Mouse (Mus musculus) urinary bladder, postnatal 36 days (tissue): ENCODE data around the gene Dido1.
"Not testable (repeated sequence)": the region's sequence is repeated elsewhere in the genome, so short reads cannot be mapped to it uniquely, and the experiment has no call there.

Experiments used
- DNase-seq, 2 experiments: peaks; one replicate each; pipeline ENCODE4 v3.0.0; 2022; ENCODE audit warnings: low spot score in 2 of 2, mixed read lengths in 1 of 2

The Dido1 gene

DNA sequence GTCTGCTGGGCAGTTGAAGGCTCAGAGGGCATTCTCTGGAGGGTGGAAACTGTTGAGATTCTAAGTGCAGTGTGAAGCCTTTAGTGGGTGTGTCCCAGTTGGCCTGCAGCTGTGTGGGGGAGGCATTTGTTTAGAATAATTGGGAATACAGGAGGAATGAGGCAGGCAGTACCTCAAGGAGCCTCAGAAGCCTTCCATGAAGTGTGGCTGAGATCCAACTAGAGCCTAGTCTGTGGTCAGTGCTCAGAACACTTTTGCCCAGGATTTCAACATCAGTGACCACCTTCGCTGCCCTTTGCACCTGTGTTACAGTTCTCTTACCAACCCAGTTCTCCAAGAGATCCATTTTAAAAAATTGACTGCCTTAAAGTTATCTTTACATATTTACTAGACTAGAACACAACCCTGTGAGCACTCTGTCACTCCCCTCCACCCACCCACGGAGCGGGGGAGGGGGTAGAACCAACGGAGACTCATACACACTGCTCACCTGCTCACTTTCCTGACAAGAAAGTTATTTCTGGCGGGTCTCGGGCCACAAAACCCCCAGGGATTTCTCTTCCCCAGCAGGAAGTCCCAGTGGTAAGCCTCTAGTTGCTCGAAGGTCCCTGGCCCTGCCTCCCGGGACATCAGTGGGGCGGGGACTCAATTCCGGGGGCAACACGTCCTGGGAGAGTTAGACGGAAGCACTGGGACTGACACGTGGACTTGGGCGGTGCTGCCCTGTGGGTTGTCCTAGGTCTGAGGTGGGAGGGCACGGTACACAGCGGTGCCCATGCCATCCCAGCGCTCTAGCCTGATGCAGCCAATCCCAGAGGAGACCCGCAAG, 15.0 kb upstream of the Dido1 start, which contains the start of gene Slc17a9:
Slc17a9 (plus strand) TSS at position 679 of the 829 bp plus-strand sequence.
- DNase-seq = peak; percentile 42 to 62

DNA sequence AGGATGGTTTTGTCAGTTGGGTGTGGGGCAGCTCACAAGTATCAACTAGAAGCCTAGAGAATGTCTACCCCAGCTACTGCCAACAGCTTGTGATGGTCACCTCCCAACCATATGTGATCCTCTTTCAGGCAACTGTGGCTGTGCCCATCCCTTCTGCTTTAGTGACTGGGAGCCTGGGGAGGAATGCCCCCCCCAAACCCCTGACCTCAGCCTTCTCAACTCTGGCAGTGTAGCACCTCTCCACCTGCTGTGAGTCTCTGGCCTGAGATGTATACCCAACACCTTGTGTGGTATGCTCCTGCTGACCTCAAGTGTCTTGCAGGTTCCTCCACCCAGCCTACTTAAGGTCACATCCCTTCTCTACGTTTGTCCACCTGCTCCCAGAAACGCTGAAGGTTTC, 14.1 kb upstream of the Dido1 start:
- DNase-seq = no peak

DNA sequence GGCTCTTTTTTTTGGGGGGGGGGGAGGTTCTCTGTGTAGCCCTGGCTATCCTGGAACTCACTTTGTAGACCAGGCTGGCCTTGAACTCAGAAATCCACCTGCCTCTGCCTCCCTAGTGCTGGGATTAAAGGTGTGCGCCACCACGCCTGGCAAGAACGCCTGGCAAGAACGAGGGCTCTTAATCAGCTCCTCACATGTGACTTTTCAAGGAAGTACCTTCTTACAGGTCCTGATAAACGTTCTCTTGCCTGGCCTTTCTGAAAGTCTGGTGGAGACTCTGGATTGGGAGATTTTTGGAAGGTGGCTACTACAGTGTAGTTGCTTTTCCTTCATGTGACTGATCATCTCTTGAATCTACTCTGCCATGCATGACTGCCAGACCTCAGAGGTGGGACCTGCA, 12.9 kb upstream of the Dido1 start:
- DNase-seq = not testable (repeated sequence)

DNA sequence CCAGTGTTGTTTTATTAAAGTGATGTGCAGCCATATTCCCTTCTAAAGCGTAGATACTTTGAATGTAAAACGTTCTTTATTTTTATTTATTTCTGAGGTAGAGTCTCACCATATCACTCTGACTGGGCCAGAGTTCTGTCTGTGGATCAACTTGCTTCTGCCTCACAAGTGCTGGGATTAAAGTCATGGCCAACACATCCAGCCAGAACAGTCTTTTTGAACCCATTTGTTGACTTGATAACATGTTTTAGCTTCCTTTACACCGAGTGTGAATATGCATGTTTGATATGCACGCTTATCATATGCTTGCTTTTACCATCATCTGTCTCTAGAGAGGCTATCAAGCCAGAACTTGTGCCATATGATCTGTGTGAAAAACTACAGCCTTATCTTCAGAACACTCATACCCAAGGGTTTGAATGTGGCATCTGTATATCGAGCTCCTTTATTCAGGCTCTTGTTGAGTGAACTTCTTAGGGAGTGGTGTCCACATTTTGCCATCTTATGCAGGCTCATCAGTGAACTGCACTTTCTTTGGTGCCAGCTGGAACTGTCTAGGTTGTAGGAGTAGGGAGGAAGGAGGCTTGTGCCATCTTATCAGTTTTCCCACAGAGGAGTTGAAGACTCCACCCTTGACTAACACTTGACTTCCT, 2.4 kb upstream of the Dido1 start:
- DNase-seq = no peak

DNA sequence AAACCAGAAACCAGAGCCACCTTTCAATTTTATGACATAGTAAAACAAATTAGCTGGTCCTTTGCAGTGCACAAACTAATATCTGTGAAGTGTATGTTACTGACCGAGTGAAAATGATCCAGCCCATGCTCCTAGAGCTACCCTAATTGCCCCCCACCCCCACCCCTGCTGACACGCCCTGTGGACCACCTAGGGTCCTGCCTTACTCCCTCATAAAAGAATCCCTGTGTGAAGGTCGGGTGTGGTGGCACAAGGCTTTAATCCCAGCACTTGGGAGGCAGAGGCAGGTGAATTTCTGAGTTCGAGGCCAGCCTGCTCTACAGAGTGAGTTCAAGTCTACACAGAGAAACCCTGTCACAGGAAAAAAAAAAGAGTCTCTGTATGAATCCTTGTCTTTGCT, 1.7 kb upstream of the Dido1 start:
- no peak for DNase-seq

DNA sequence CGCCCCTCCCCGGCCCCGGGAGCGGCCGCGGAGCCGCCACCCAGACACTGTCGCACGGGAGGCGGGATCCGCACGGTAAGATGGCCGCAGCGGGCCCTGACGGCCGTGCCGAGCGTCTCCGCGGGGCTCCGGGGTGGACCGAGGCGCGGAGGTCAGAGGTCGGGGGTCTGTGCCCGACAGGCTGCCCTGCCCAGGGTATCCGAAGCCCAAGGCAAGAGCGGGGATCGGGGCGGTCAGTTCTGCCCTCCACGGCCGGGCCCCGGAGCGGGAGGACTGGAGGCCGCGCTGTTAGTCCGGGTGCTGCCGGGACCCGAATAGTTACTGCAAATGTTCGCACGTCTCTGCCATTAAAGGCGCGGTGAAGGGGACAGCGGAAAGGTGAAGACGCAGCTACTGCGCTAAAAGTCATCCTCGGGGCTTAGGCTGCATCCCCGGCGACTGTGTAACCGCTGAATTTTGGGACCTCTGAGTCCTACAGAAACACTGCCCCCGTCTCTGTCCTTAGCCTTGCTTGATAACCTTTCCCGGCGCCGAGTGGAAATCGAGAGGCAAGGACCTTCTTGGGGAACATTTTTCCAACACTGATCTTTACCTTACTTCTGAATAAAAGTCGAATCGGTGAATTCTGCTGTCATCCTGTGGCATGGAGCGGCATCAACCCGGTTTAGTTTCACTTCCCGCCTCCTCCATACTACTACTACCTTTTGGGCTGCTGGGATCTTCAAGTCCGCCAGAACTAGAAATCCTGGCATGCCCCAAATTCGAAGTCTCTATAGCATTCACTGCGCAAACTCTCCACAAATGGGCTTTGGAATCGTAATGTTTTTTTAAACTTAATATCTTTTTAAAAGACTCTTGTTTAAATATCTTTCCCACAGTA, 717 bp upstream of the Dido1 start:
- DNase-seq = no peak

DNA sequence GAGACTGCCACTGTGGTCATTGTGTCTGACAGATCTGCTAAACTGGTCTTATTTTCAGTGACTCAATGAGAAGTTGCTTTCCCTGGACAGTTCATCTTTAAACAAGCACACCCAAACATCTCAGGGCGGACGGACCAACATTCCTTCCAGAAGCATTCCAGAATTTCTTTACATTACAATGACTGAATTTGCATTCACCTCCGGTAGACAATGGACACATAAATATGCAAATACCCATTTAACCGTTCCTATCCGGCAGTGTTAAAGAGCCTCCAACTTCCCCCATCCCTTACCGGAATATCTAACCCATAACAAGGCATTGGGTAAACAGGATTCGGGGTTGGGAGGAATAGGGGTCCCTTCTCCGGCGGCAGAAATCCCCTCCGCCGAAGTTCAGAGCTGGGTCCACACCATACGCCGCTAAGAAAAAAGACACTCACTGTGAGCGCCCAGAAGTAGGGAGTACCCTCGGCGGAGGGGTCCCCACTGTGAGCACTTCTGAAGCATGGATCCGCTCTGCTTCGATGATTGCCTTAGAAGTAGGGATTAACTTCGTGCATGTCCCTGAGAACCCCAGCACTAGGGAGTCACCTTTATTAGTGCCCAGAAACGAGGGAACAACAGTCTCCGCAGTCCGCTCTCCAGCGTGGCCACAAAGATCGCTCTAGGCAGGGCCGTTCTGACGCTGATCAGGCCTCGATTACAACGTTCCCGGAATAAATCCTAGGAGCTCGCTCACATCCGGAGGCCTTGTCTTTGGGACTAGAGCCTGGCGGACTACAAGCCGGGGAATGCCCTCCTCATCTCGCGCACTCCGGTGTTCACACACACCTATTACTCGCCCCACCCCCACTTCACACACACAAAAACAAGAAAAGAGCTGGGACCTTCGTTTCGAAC, 526 bp downstream of the Dido1 start:
- no peak for DNase-seq

DNA sequence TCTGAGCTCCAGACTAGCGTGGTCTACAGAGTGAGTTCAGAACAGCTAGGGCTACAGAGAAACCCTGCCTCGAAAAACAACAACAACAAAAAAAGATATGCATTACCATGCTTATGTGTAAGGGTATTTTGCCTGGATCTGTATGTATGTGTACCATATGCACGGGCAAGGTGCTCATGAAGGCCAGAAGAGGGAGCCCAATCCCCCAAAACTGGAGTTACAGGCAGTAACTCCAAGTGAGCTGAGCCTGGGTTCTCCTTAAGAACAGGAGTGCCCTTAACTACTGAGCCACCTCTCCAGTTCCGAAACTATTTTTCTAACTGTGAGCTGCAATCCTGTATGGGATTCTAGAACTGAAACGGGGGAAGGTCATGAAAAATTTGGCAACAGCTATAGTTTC, 3.8 kb downstream of the Dido1 start:
- no peak for DNase-seq

DNA sequence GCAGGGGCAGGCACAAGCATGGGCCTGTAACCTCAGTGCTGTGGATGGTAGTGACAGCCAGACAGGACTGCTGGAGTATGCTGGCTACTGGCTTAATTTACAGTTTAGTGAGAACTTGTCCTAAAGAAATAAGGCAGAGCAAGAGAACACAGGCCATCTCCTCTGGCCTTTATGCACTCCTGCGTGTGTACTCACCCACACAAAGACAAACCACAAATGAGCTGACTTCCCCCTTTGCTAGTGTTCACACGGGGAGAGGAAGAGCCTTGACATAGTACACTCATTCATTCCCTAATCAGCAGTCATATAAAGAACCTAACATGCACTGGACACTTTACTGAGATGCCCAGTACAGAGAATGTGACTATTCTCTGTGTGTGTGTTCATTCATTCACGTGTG, 4.7 kb downstream of the Dido1 start:
- no peak for DNase-seq

DNA sequence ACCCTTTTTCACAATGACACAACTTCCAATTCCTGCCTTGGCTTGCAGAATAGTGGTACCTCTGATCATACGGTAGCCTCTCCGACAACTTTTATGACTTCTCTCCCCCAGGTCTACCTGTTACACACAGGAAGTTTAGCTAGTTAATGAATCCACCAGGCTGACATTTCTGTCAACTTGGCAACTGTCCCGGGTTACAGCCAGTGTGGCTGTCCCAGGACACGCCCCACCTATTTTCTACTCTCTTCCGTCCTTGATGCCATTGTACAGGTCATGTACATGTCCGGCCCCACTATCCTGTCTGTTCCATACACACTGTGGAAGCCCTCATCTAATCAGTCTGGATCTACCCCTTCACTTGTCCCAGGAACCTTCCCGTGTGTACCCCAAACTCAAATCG, 5.2 kb downstream of the Dido1 start:
- peak; percentile 30 to 49 for DNase-seq

DNA sequence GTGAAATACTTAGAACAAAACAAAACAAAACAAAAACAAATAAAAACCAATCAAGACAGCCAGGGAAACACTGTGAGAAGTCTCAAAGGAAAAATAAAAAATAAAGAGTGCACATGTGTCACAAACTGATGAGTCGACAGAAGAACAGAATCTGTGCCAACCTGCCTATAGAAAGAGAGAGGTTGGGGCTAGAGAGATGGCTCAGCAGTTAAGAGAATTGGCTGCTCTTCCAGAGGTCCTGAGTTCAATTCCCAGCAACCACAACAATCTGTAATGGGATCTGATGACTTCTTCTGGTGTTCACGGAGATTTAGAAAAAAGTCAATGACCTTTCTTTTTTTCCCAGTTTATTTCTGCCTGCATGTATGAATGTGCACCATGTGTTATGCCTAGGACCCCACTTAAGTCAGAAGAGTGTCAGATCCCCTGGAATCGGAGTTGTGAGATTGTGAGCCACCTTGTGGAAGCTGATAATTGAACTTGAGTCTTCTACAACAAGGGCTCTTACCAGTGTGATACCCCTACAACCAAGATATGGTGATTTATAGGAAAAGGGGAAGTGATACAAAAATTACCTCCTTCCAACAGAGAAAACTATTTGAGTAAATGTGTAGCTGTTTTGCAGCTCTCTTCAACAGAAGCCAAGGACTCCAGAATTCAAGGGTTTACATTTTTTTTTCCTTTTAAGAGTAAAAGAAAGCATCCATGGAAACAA, 6.0 kb downstream of the Dido1 start:
- DNase-seq = no peak

DNA sequence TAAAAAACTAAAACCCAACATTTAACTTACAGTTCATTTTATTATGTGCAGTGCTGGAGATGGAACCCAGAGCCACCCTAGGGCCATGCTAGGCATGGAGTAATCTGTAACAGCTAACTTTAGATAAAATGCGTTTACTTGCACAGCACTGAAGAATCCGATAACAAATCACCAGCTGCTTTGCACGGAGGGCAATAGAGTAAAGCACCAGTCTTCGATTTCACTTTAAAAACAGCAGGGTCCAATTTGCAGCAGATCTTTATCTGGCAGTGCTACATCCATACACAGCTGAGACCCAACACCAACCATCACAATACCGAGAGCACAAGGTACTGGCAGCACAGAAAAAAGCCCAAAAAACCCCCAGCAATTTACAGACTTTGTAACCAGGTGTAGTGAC, 6.6 kb downstream of the Dido1 start:
- no peak for DNase-seq

DNA sequence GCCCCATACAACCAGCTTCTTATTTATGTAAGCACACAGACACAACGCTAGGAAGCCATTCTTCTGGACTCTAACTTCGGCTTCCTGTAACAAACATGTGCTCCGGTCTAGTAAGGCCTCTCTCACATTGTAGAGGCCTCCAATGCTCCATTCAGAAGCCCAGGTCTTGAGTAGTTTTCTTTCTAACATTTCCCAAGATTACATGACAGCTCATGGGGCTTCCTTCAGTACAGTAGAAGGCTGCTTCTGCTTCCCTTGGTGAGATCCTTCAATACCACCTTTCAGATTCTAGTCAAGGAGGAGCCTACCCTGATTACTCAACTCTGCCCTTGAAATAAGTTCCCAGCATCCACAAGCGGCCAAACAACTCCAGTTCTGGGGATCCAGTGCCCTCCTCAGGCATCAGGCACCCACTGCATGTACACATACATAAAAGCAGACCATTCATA, 7.1 kb downstream of the Dido1 start:
- DNase-seq = no peak

DNA sequence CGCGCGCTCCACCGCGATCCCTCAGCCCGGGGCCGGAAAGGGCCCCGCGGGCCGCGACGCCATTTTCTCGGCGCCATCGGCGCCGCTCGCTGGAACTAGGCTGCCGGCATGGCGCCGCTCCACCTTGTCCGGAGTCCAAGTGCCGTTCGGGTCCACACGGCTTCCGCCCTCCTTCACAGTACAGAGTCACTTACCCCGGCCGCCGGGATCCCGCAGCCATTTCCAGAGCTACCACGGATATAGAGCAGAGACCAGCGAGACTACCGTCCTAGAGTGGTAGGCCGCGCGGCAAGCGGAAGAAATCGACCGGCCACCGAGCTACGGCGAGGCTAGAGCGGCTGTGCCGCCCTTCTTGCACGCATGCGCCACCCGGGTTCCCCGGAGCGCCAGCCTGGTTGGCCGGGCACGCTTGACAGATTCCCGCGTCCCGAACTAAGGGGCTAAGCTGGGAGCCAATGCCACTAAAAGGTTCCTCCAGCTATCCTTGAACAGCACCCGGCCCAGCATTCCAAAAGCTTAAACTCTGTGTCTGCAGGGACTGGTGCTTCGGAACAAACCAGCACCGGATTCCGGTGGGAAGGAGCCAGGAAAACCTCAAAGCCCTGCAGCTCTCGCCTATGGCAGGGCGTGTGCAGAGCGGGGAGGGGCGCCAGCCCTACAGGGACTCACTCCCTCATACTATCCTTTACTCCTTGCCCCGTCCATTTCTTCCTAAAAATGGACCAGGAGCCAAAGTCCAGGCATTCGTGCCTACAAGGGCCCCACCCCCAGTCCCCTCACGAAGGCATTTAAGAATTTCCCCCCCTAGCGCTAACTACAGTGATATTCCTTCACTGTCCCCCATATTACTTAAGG, 7.8 kb downstream of the Dido1 start:
- peak; percentile 89 to 90 for DNase-seq

DNA sequence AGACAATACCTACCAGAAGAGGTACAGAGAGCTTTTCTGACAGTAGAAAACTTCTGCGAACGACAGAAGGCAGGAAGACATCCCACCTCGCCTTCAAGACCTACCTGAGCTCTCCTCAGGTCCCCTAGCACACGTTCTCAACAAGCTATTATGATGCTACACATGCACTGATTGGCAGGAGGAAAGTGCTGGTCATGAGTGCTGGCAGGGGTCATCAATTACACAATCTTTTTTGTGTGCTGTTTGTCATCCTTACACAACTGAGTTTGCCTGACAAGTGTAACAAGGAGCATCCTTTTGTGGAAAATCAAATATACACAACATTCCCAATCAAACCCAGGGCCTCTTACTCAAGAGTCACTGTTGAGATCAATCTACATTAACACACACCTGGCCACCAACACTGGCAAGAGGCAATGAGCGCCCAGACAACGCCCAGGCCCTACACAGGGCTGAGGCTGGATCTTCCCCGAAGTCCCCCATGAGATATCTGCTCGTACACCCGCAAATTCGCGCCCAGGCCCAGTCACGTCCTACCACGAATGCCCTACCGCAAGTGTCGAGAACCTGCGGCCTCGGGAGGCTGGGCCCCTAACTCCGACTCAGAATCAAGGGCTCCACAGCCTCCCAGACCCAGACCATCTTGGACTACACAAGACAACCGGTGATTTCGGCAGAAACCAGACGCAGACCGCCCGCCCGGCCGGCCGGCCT, 8.6 kb downstream of the Dido1 start:
- no peak for DNase-seq

DNA sequence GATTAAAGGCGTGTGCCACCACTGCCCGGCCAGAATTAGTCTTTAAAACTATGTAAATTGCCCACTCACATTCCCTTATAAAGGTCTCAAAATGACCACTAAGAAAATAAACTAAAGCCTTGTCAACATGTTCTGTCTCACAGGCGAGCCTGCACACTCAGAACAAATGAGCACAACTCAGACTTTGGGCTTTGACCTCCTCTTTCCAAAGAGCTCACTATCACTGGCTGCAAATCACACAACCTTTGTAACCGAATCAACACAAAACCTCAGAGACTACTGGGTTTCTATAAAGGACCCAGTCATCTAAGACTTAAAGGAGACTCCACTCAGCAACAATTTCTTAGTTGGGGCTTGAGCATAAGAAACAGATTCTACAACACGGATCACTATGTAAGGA, 9.3 kb downstream of the Dido1 start:
- no peak for DNase-seq

DNA sequence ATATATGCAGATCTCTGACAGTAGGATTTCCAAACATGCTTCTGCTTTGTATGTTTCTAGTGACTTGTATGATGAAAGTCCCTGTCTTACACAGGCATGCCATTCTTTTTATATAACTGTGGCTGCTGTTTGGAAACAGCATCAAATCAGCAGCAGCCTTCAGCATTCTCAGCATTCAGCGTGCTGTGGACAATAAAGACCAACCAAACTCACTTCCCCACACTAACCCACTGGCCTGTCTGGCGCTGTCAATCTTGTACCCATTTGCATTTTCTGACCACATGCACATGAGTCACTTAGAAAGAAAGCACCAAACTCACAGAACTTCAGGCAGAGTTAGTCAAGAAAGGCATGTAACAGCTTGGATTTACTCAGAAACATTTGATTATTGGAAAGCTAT, 14.6 kb downstream of the Dido1 start:
- DNase-seq = no peak

DNA sequence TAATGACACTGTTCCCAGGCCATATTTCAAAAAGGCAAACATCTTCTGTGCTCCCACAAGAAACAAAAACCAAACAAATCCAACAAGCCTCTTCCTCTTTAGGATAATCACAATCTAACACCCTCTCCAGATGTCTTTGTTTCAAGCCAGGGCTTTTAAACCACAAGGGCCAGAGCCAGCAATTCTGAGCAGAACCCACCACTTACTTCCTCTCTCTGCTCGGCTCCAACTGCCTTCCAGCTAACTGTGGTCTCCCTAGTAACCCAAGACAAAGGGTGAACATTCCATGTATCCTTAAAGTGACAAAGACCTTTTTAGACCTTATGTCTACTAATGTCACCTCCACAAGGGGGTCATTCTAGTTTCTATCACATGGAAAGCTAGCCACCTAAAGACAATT, 17.2 kb downstream of the Dido1 start:
- DNase-seq = peak in 1 of 2 experiments; percentile 11

DNA sequence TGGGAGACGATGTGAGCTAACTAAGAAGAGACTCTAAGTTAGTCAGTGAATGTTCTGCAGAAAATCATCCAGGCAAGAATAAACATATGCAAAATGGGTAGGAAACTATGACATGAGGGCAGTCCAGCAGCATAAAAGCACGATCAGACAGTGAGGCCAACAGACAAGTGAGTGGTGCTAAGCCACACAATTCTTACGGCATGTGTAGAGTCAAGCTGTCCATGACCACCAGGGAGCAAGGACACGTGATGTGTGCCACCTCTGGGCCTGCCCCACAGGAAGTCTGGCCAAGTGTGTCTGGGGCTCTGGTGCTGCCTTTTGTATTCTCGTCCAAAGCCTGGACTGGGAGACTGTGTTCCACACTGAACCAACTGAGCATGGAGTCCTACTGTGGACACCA, 20.0 kb downstream of the Dido1 start:
- DNase-seq = peak in 1 of 2 experiments; percentile 22
